Mouse (Mus musculus): Measurements from ENCODE around the gene Palb2. TPM values are rescaled to one million over a fixed set of nuclear protein-coding genes. Genes with fewer than 3 reads are reported as not detected.

Gene Palb2
- total RNA-seq, 2 experiments from 2014 or later = 17.7 to 37.8 TPM

Other genes starting within 250 kb of the Palb2 start
- gene Cog7, start 151.3 kb downstream of the Palb2 start, total RNA-seq (2014; fragmentation: Nextera tagmentation) = 15.1 and 16.2 TPM in 2 replicates
- 10.9 and 11.2 TPM in 2 replicates for gene Cog7, start 151.3 kb downstream of the Palb2 start, total RNA-seq (2017)
- gene Gga2, start 111.8 kb downstream of the Palb2 start, total RNA-seq (2014; fragmentation: Nextera tagmentation) = 39.0 and 40.3 TPM in 2 replicates
- 22.4 and 23.8 TPM in 2 replicates for gene Gga2, start 111.8 kb downstream of the Palb2 start, total RNA-seq (2017)
- gene Ubfd1, start 65.8 kb downstream of the Palb2 start, total RNA-seq (2014; fragmentation: Nextera tagmentation) = 37.7 and 39.4 TPM in 2 replicates
- gene Ubfd1, start 65.8 kb downstream of the Palb2 start, total RNA-seq (2017) = 30.4 and 44.2 TPM in 2 replicates
- 10.0 and 10.3 TPM in 2 replicates for gene Ears2, start 65.7 kb downstream of the Palb2 start, total RNA-seq (2014; fragmentation: Nextera tagmentation)
- gene Ears2, start 65.7 kb downstream of the Palb2 start, total RNA-seq (2017) = 7.1 and 8.9 TPM in 2 replicates
- gene Ndufab1, start 31.1 kb downstream of the Palb2 start, total RNA-seq (2014; fragmentation: Nextera tagmentation) = 337 and 365 TPM in 2 replicates
- gene Ndufab1, start 31.1 kb downstream of the Palb2 start, total RNA-seq (2017) = 59.5 and 174 TPM in 2 replicates
- gene Dctn5, start 56 bp upstream of the Palb2 start, total RNA-seq (2014; fragmentation: Nextera tagmentation) = 58.6 and 63.0 TPM in 2 replicates
- 60.1 and 69.3 TPM in 2 replicates for gene Dctn5, start 56 bp upstream of the Palb2 start, total RNA-seq (2017)
- 49.4 and 49.9 TPM in 2 replicates for gene Plk1, start 26.5 kb upstream of the Palb2 start, total RNA-seq (2014; fragmentation: Nextera tagmentation)
- 43.6 and 55.5 TPM in 2 replicates for gene Plk1, start 26.5 kb upstream of the Palb2 start, total RNA-seq (2017)
- gene Ern2, start 53.2 kb upstream of the Palb2 start, total RNA-seq (2014; fragmentation: Nextera tagmentation) = not detected in 2 replicates
- not detected in 2 replicates for gene Ern2, start 53.2 kb upstream of the Palb2 start, total RNA-seq (2017)
- gene Chp2, start 86.5 kb upstream of the Palb2 start, total RNA-seq (2014; fragmentation: Nextera tagmentation) = not detected in 2 replicates
- gene Chp2, start 86.5 kb upstream of the Palb2 start, total RNA-seq (2017) = not detected in 2 replicates
- 6.0 and 11.4 TPM in 2 replicates for gene Prkcb, start 155.8 kb upstream of the Palb2 start, total RNA-seq (2014; fragmentation: Nextera tagmentation)
- 0.19 and 3.6 TPM in 2 replicates for gene Prkcb, start 155.8 kb upstream of the Palb2 start, total RNA-seq (2017)